Mouse (Mus musculus) c-Kit-positive CD71-positive TER-119-positive erythroid progenitor cells, embryonic 14.5 days (primary cell): ENCODE measurements around the gene Gnao1.
A peak's percentile ranks its signal among the peaks of the same experiment; 100 is the strongest.

ENCODE experiments used
- DNase-seq: peaks from one replicate; pipeline ENCODE4 v3.0.0-alpha.2; 2013; ENCODE audit warnings: low spot score

The Gnao1 gene

GRCm38 (mm10) chr8:93809686-93810027 is at the start of gene Gnao1:
Gene Gnao1, plus strand, starts transcription at chr8:93809966.
- no peak for DNase-seq

DNA sequence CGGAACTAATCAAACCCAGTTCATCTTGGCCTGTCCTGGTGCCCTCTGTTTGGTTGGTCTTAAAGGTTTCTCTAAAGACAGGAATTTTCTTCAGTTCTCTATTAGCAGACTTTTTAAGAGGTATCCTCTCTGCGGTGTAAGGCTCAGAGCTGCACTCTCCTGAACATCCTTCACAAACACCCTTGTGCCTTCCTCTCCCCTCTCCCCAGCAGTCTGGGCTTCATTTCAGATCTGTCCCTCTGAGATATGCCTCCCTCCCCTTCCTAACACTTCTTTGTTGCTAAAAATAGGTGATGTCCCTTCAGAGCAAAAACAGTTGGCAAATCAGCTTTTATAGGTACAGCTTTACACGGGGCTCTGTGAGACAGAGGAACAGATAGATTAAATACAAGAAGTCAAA is 32.2 kb upstream of the Gnao1 start:
- DNase-seq: no peak

DNA sequence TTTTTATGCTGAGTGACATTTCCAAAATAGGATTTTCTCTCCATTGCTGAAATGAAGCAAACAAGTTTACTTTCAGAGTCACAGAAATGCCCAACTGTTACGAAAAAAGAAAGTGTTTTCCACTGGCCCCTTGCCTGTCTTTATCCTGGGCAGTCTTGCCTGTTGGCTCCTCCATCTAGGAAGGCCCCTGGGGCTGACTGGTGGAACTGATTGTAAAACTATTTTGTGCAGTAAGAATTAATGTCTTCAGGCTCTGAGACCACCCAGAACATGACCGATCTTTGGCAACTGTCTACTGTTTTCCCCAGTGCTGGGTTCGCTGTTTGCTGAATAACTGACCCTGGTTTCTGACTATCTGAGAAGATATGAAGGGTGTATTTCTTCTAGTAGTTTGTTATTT is 540 bp upstream of the Gnao1 start:
- DNase-seq: no peak

DNA sequence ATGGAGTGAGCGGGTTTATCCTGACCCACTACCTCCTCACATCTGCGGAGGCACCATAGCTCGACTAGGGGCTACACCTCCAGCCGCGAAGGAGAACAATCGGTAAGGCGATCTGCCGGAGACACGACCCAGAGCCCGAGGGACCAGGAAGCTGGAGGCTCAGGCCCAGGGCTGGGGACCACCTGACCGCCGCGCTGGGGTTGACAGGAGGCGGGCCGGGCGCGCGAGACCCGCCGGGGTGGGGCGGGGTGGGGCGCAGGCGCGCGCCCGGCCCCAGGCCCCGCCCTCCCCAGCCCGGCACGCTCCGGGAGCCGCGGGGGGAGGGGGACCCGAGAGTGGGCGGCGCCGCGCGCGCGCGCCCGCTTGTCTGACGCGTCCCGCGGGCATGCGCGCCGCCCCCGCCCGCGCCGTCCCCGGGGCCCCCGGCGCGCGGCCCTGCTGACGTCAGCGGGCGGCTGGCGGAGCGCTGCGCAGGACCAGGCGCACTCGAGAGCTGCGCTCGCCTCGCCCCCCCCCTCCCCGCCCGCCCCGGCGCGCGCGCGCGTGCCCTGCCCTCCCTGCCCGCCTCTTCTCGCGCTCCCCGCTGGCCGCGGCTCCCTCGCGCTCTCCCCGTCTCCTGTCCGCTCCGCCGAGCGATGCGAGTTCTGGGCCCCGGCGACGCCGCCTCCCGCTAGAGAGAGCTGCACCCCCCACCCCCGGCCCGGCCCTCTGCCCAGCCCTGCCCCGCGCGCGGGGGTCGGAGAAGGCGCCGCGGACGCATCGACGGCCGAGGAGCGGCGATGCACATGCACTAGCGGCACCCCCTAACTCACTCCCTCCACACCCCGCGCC is 477 bp downstream of the Gnao1 start:
- DNase-seq: peak; percentile 27

GRCm38 (mm10) chr8:93810859-93811602 is 1.3 kb downstream of the Gnao1 start:
- no peak for DNase-seq

DNA sequence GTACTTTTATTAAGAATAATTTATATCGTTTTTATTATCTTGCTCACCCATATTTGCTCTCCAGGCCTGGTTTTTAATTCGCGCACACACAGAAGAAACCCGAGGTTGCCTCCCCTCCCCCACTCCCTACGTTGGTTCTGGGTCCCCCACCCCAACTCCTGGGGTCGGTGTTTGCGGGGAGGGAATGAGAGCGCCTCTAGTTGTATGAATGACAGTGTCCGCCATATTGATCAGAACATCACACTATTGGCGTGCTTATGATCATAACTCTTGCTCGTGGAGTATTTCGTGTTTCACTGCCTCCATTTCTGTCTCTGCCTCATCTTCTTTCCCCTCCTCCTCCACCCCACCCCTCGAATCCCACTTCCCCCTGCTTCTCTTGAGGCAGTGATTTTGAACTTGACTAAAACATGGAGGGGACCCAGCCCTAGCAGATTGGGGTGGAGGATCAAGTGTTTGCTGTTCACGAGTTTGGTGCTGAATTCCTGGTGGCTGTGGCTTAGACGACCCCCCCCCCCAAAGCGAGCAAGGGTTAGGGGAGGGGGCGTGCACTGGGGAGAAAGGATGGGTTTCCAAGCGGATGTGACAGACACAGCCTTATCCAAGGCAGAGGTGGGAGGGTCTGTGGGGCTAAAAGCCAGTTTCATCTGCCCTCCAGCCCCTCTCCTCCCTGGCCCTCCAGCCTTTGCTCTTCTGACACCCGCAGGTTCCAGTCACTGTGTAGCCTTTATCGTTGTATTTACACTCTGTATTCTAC is 2.1 kb downstream of the Gnao1 start:
- no peak for DNase-seq

DNA sequence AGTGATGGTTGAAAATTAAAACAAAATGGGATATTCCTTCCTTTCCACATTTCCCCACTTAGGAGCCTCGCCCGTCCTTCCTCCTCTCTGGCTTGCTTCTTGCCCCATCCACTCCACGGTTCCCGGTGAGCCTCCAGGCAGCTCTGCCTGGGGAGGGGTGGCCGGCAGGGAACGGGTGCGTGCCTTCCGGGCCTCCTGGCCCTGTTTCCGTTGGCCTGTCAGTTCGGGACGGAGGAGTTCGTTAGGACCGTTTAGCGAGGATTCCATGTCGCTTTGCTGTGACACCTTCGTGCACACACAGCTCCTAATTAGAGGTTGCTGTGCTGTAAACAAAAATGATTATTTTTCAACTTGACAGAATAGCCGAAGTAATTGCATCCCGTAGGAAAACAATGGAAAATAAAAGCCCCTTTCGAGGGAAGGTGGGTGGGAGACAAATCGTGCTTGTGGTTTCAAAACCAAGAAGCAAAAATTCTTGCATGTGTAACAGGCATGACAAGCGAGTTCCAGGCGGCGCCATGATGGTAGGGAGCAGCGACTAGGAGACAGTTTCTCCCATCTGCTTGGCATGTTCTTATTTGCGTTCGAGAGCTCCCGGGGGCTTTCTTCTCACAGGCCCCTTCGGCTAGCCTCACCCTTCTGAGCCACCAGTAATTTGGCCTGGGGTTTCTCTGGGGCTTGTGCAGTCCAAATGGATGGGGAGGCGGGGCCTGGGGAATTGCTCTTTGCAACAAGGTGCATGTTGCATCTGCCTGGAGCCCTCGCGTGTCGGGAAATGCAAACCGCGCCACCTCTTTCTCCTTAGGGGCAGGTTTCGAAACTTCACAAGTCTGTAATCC is 3.0 kb downstream of the Gnao1 start:
- DNase-seq: no peak

GRCm38 (mm10) chr8:93813405-93813761 is 3.6 kb downstream of the Gnao1 start:
- no peak for DNase-seq

GRCm38 (mm10) chr8:93814266-93814665 is 4.5 kb downstream of the Gnao1 start:
- DNase-seq: no peak

- no peak for DNase-seq
Measured at GRCm38 (mm10) chr8:93816226-93816625, 6.5 kb downstream of the Gnao1 start.

- DNase-seq: no peak
Measured at GRCm38 (mm10) chr8:93817366-93817765, 7.6 kb downstream of the Gnao1 start.

DNA sequence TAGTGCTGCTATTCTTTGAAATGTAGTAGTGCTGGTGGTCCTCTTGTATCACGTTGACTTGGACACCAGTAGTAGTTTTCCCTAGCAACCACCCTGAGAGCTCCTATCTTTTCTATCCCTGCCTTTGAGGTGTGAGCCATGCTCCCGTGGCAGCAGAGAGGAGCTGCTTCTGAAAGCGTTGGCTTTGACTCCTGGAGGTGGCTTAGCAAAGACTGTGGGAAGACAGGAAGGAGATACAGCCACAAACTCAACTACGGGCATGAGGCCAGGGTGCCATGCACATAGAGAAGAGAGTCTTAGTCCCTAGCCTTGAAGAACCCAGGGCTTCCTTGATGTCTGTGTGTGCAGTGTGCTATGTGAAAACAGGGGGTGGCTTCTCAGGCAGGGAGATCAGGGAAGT is 10.2 kb downstream of the Gnao1 start:
- no peak for DNase-seq

DNA sequence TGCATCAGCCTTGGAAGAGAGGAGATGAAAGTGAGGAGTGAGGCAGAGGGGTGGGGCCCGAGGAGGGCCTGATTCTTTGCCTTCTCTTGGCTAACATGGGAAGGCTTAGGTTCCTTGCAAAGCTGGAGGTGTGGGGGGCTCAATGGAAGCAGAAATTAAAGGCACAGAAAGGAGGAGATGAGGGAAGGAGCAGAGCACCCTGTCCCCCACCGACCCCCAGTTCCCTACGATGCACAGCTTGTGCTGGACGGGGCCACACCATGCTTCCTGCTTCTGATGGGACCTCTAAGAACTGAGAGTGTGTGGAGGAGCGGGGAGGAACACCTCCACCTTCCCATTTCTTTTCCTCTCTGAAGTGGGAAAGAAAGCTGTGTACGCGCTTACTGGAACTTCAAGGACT is 11.6 kb downstream of the Gnao1 start:
- DNase-seq: no peak

DNA sequence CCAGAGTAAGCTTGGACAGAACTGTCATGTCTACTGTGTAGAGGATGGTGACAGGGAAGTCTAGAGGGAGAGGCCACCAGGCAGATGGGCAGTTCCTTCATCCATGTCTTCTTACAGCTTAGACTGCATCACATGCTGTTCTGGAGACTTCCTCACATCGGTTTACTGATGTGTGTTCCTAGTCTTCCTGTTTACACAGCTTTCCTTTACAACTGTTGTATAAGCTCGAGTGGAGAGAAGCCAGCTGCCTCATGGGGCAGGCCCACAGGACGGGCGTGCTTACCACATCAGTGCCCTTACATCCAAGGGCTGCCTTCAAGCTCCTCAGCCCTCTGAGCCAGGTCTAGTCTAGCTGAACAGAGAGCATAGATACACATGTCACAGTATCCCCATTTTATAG is 15.6 kb downstream of the Gnao1 start:
- DNase-seq: no peak

GRCm38 (mm10) chr8:93830626-93831025 is 20.9 kb downstream of the Gnao1 start:
- no peak for DNase-seq

- DNase-seq: no peak
Measured at GRCm38 (mm10) chr8:93835771-93836170, 26.0 kb downstream of the Gnao1 start.

DNA sequence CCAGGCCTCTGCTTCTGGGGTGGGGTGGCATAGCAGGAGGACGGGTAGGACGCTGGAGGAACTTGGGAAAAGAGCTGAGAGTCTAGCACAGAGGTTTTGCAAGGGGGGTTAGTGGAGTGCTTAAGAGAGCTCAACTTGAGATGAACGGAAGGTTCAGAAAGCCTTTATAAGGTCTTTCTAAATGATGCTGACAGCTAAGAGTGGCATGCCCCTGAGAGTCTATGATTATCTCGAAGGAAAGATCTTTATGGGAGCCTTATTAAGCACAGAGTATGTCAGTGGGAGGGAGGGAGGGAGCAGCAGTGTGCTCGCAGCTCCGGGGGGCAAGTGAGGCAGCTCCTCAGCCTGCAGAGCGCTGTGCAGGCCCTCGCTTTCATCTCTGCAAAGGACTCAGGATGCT is 29.3 kb downstream of the Gnao1 start:
- no peak for DNase-seq

DNA sequence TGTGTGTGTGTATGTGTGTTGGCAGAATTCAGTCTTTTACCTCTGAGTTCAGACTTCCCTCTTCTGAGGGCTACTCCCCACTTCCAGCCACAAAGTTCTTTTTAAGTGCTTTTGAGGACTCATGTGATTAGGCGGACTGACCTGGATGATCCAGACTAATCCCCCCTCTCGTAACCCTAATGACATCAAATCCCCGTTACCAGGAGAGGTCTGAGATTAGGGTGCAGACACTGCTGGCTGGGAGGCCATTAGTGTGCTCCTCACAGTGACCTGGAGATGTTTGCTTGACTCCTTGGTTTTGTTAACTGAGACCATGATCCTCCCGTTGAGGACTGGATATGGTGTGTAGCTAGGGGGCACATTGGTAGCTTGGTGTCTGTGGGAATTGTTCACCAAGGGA is 30.7 kb downstream of the Gnao1 start:
- DNase-seq: no peak

DNA sequence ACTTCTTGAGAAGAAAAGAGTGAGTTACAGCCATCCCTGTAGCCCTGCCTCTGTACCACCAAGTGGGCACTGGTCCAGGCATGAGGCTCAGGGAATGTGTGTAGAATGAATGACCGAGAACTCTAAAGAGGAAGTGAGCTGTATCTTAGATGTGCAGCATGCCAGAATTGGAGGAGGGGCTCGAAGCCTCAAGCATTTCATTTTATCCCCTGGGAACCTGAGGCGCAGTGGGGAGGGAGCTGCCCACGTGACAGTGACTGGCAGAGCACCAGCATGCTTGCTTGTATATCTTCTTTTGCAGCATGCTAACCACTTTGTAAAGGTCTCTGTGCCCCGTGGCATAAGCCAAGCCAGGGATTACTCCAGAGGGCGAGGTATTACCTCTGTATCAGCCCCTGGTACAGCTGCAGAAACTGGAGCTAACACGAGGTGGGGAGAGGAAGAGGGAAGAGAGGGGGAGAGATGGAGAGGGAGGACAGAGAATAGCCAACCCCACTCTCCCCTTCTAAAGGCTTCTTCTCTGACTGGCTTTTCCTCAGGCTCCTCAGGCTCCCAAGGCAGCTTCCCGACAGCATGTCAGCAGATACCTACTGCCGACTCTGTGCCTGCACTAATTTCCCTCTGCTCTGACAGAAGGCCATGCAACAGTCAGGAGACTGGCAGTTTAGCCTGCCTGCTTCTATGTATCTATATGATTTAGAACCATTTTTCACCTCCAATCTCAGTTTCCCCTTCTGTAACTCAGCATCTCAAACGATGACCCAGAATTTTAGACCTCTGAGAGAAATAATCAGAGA is 31.4 kb downstream of the Gnao1 start:
- DNase-seq: no peak

GRCm38 (mm10) chr8:93842574-93842973 is 32.8 kb downstream of the Gnao1 start:
- no peak for DNase-seq

GRCm38 (mm10) chr8:93843858-93844502 is 34.2 kb downstream of the Gnao1 start:
- no peak for DNase-seq
